Mouse (Mus musculus) midbrain, postnatal 0 days (tissue): ENCODE data around the gene Cks1b. TPM values are rescaled to one million over a fixed set of nuclear protein-coding genes. Genes with fewer than 3 reads are reported as not detected.
A peak's percentile ranks its signal among the peaks of the same experiment; 100 is the strongest.

Experiments used
- ATAC-seq: fragments of 200-750 bp; cut with Nextera tagmentation; 2 replicates; pipeline ENCODE4 v1.8.0; 2017; ENCODE audit warnings: moderate number of reproducible peaks, mild to moderate bottlenecking, moderate TSS enrichment, moderate library complexity; ENCODE audit not compliant: low FRiP score
- DNase-seq: peaks from one replicate; pipeline ENCODE4 v3.0.0-alpha.2; 2015; ENCODE audit warnings: low spot score
- H3K27ac ChIP-seq: fragments of 300-500 bp; sonication (generic); 2 replicates; pipeline ENCODE4 v1.5.1; 2014; ENCODE audit warnings: low read depth, mild to moderate bottlenecking, low read length, mixed read lengths
- H3K27me3 ChIP-seq: fragments of 300-500 bp; sonication (generic); 2 replicates; pipeline ENCODE4 v1.6.1; 2014; ENCODE audit warnings: low read length, control low read depth, mixed read lengths; ENCODE audit not compliant: insufficient read depth
- H3K36me3 ChIP-seq: fragments of 300-500 bp; sonication (generic); 2 replicates; pipeline ENCODE4 v1.6.1; 2014; ENCODE audit warnings: low read length, control low read depth, mixed read lengths; ENCODE audit not compliant: insufficient read depth
- H3K4me1 ChIP-seq: fragments of 300-500 bp; sonication (generic); 2 replicates; pipeline ENCODE4 v1.6.1; 2014; ENCODE audit warnings: mild to moderate bottlenecking, control low read depth, antibody characterized with exemption, low read length, mixed read lengths; ENCODE audit not compliant: insufficient read depth
- H3K4me2 ChIP-seq: fragments of 300-500 bp; sonication (generic); 2 replicates; pipeline ENCODE4 v1.6.1; 2014; ENCODE audit warnings: low read depth, mild to moderate bottlenecking, low read length, mixed read lengths; ENCODE audit not compliant: poor library complexity, severe bottlenecking
- H3K4me3 ChIP-seq: fragments of 300-500 bp; sonication (generic); 2 replicates; pipeline ENCODE4 v1.5.1; 2014; ENCODE audit warnings: low read depth, mild to moderate bottlenecking, low read length, moderate library complexity
- H3K9ac ChIP-seq: fragments of 300-500 bp; sonication (generic); replicated peaks from 2 replicates; pipeline ENCODE4 v1.6.1; 2014; ENCODE audit warnings: mild to moderate bottlenecking, low read length, moderate library complexity, mixed read lengths; ENCODE audit not compliant: poor library complexity, severe bottlenecking
- H3K9me3 ChIP-seq: fragments of 300-500 bp; sonication (generic); 2 replicates; pipeline ENCODE4 v1.6.1; 2016; ENCODE audit warnings: low read length, control low read depth
- CTCF ChIP-seq: IDR thresholded peaks from 2 replicates; pipeline ENCODE4 v1.5.1; 2016; ENCODE audit warnings: antibody characterized with exemption, mild to moderate bottlenecking
- WGBS: fragments of 180-500 bp; shearing (Covaris S2); extraction: QIAGEN DNeasy Blood & Tissue Kit; methylation state at CpG from one replicate; pipeline ENCODE4 v1.1.7; 2014; 5-methylcytosine and 5-hydroxymethylcytosine counted together
- polyA plus RNA-seq: library from polyadenylated mRNA; unstranded; fragments of >200 nt; fragmentation: Nextera tagmentation; extraction: Ambion mirVana; gene quantifications from 2 replicates; pipeline ENCODE4 v1.2.1, GENCODE M21; 2015
- total RNA-seq: library from RNA; depleted of rRNA; stranded (reverse); fragments of >200 nt; gene quantifications from 2 replicates; pipeline ENCODE4 v1.2.3, GENCODE M21; 2014; rRNA removed

The Cks1b gene
- total RNA-seq (22.4 and 29.2 TPM in 2 replicates), polyA plus RNA-seq (68.6 and 69.6 TPM in 2 replicates)

- Histone ChIP-seq H3K27ac (peak within 1 kb of the TSS; percentile 60), H3K27me3 (no peaks in the 10 kb centered on the region), H3K4me2 (peak within 1 kb of the TSS; percentile 95), H3K4me3 (peak within 1 kb of the TSS; percentile 53), H3K9me3 (no peaks in the 10 kb centered on the region), H3K9ac (peak within 1 kb of the TSS; percentile 60), H3K4me1 (no peaks in the 10 kb centered on the region), H3K36me3 (no peaks in the 10 kb centered on the region; the same call in 1 of the 2 replicates)
- no peak for TF ChIP-seq CTCF
- under 1% methylated on average over 39 of the region's 39 CpGs for WGBS
- DNase-seq (peak; percentile 99), ATAC-seq (peak; percentile 96)
Observed at GRCm38 (mm10) chr3:89418170-89418860, at the start of gene Cks1b, which contains the start of gene Shc1. Cks1b (minus strand) TSS chr3:89418383. Shc1 (plus strand) TSS chr3:89418443.

GRCm38 (mm10) chr3:89458965-89459807, 41.0 kb upstream of the Cks1b start:
- TF ChIP-seq CTCF = no peak
- peak overlapping the region; percentile 87 for H3K27ac ChIP-seq
- ATAC-seq (peak; percentile 88), DNase-seq (peak; percentile 94)
- H3K4me3 ChIP-seq = peak overlapping the region; percentile 49
- peak overlapping the region; percentile 77 for H3K9ac ChIP-seq
- H3K27me3 ChIP-seq = no peaks in the 10 kb centered on the region
- peak overlapping the region; percentile 66 for H3K4me2 ChIP-seq
- under 1% methylated on average over 34 of the region's 36 CpGs for WGBS
- no peaks in the 10 kb centered on the region for H3K36me3 ChIP-seq
- H3K9me3 ChIP-seq = no peaks in the 10 kb centered on the region
- H3K4me1 ChIP-seq = no peaks in the 10 kb centered on the region

- DNase-seq (no peak), ATAC-seq (0 out of 2 replicates have a peak, but pooled peaks have one; percentile 44)
- Histone ChIP-seq H3K36me3 (no peaks in the 10 kb centered on the region), H3K4me2 (peak overlapping the region; percentile 66), H3K27me3 (no peaks in the 10 kb centered on the region), H3K4me1 (no peaks in the 10 kb centered on the region), H3K9ac (no peak overlapping the region), H3K27ac (peak overlapping the region; percentile 87), H3K9me3 (no peaks in the 10 kb centered on the region), H3K4me3 (peak overlapping the region; percentile 49)
- no peak for TF ChIP-seq CTCF
- WGBS = 42% methylated on average over 13 of the region's 13 CpGs
Observed at GRCm38 (mm10) chr3:89458372-89458964, 40.3 kb upstream of the Cks1b start.

- DNase-seq (peak; percentile 44), ATAC-seq (no peak)
- Histone ChIP-seq H3K9me3 (no peaks in the 10 kb centered on the region), H3K4me3 (no peak overlapping the region), H3K4me1 (peaks cover 2% of the 10 kb centered on the region; the same call in 1 of the 2 replicates), H3K4me2 (no peak overlapping the region), H3K36me3 (no peaks in the 10 kb centered on the region), H3K9ac (no peak overlapping the region), H3K27me3 (no peaks in the 10 kb centered on the region), H3K27ac (no peak overlapping the region)
- WGBS = 28% methylated on average over 10 of the region's 10 CpGs
- TF ChIP-seq CTCF = peak; percentile 68
Observed at GRCm38 (mm10) chr3:89456726-89457665, 38.8 kb upstream of the Cks1b start.

GRCm38 (mm10) chr3:89455786-89456285, 37.7 kb upstream of the Cks1b start:
- Histone ChIP-seq H3K27ac (no peak overlapping the region), H3K36me3 (no peaks in the 10 kb centered on the region), H3K4me3 (no peak overlapping the region), H3K4me2 (no peak overlapping the region), H3K9ac (no peak overlapping the region), H3K4me1 (peaks cover 5% of the 10 kb centered on the region; the same call in 1 of the 2 replicates), H3K9me3 (no peaks in the 10 kb centered on the region), H3K27me3 (no peaks in the 10 kb centered on the region)
- WGBS = 38% methylated on average over 1 of the region's 1 CpGs
- no peak for TF ChIP-seq CTCF
- ATAC-seq (no peak), DNase-seq (no peak)
